In genomic region chr11:107255185-107255584, GRCm38 (mm10) we compare ENCODE assay signal across 9 mouse cellular contexts.
DNase-seq lines count a peak whose midpoint lies in the region; ATAC-seq and TF ChIP-seq lines count a peak whose summit lies in the region.
"Had no signal": no experiment of that assay in that cellular context is flagged by ENCODE, and none has a peak within 500 bp of the region (broad histone marks: within the 10 kb centered on the region; RNA-seq: fewer than 3 reads in every experiment).

No protein-coding gene starts in this region.

- H3K27ac ChIP-seq in kidney, embryonic 14.5 days (ENCODE audit: low read depth, low read length): no peak overlapping the region
- H3K27ac ChIP-seq in embryonic facial prominence, embryonic 10.5 days (replicated peaks): no peak overlapping the region
- H3K27ac ChIP-seq in liver, postnatal 0 days (ENCODE audit: low read depth): no peak overlapping the region
- H3K27ac ChIP-seq: embryonic facial prominence, embryonic 12.5 days had no signal

- H3K9me3 ChIP-seq in kidney, embryonic 14.5 days (ENCODE audit: control insufficient read depth, low read length): no peaks in the 10 kb centered on the region
- peaks cover 5% of the 10 kb centered on the region; the same call in 1 of the 2 replicates for H3K9me3 ChIP-seq in embryonic facial prominence, embryonic 10.5 days
- no peaks in the 10 kb centered on the region for H3K9me3 ChIP-seq in liver, postnatal 0 days (ENCODE audit: low read length)
- H3K9me3 ChIP-seq: embryonic facial prominence, embryonic 12.5 days had no signal

- H3K4me2 ChIP-seq in kidney, embryonic 14.5 days (replicated peaks; ENCODE audit: low read depth, low read length): no peak overlapping the region
- H3K4me2 ChIP-seq in liver, postnatal 0 days (ENCODE audit: low read depth, low read length): no peak overlapping the region
- H3K4me2 ChIP-seq: embryonic facial prominence, embryonic 12.5 days had no signal

- TF ChIP-seq EP300 in liver, postnatal 0 days (IDR thresholded peaks at IDR 0.05; ENCODE audit: low read depth): no peak

- H3K36me3 ChIP-seq in kidney, embryonic 14.5 days (ENCODE audit: control insufficient read depth, insufficient read depth, low read length): peaks cover 5% of the 10 kb centered on the region; the same call in 1 of the 2 replicates
- peaks cover 54% of the 10 kb centered on the region for H3K36me3 ChIP-seq in embryonic facial prominence, embryonic 10.5 days (replicated peaks)
- H3K36me3 ChIP-seq in liver, postnatal 0 days (replicated peaks; ENCODE audit: insufficient read depth, low read length): peaks cover 15% of the 10 kb centered on the region

- peak; percentile 88 for DNase-seq in kidney, adult 11 months
- DNase-seq in MEL-GATA-1-ER (ENCODE audit: extremely low read depth, low read depth) (peak; percentile 13), adipocyte (ENCODE audit: low spot score) (no peak)
- peak; percentile 30 for DNase-seq in embryonic facial prominence, embryonic 10.5 days (ENCODE audit: low spot score)
- DNase-seq in liver, postnatal 0 days: peak; percentile 49
- DNase-seq in thymus, postnatal 0 days (ENCODE audit: low spot score): peak; percentile 42
- no peak for DNase-seq in right cerebral cortex, postnatal 10 days (ENCODE audit: low spot score in 2 of 2)

- TF ChIP-seq CTCF in liver, postnatal 0 days (IDR thresholded peaks at IDR 0.05; ENCODE audit: low read depth): peak; percentile 76

- no peaks in the 10 kb centered on the region for H3K27me3 ChIP-seq in kidney, embryonic 14.5 days (ENCODE audit: control insufficient read depth, insufficient read depth, low read length)
- no peaks in the 10 kb centered on the region for H3K27me3 ChIP-seq in embryonic facial prominence, embryonic 10.5 days (replicated peaks; ENCODE audit: low read depth, poor library complexity, severe bottlenecking)
- no peaks in the 10 kb centered on the region for H3K27me3 ChIP-seq in liver, postnatal 0 days (ENCODE audit: insufficient read depth, low read length)
- H3K27me3 ChIP-seq: embryonic facial prominence, embryonic 12.5 days had no signal

- ATAC-seq in kidney, embryonic 14.5 days (ENCODE audit: low FRiP score, low TSS enrichment): no peak
- no peak for ATAC-seq in liver, postnatal 0 days

- no peaks in the 10 kb centered on the region for H3K4me1 ChIP-seq in kidney, embryonic 14.5 days (ENCODE audit: control insufficient read depth, insufficient read depth, low read length)
- peaks cover 13% of the 10 kb centered on the region; the same call in 1 of the 2 replicates for H3K4me1 ChIP-seq in embryonic facial prominence, embryonic 10.5 days
- no peaks in the 10 kb centered on the region for H3K4me1 ChIP-seq in liver, postnatal 0 days (ENCODE audit: insufficient read depth)
- H3K4me1 ChIP-seq: embryonic facial prominence, embryonic 12.5 days had no signal

- 79% methylated on average over 11 of the region's 11 CpGs for WGBS in kidney, embryonic 14.5 days
- 91% methylated on average over 11 of the region's 11 CpGs for WGBS in embryonic facial prominence, embryonic 10.5 days
- 74% methylated on average over 11 of the region's 11 CpGs for WGBS in liver, postnatal 0 days (ENCODE audit: insufficient replicate concordance)

- H3K4me3 ChIP-seq in kidney, embryonic 14.5 days (ENCODE audit: low read length): no peak overlapping the region
- no peak overlapping the region for H3K4me3 ChIP-seq in embryonic facial prominence, embryonic 10.5 days
- H3K4me3 ChIP-seq in liver, postnatal 0 days (ENCODE audit: low read depth, low read length): no peak overlapping the region
- H3K4me3 ChIP-seq: embryonic facial prominence, embryonic 12.5 days had no signal

- no peak overlapping the region for H3K9ac ChIP-seq in kidney, embryonic 14.5 days (ENCODE audit: low read depth, low read length)
- no peak overlapping the region for H3K9ac ChIP-seq in liver, postnatal 0 days (replicated peaks)
- H3K9ac ChIP-seq: embryonic facial prominence, embryonic 12.5 days had no signal

Comparison
In these comparisons a context has a peak if more than half of its experiments do, and no peak if none do; other contexts are left out.
1. DNase-seq: peak in kidney, adult 11 months (single experiment), MEL-GATA-1-ER (single experiment), embryonic facial prominence, embryonic 10.5 days (single experiment), liver, postnatal 0 days (single experiment) and thymus, postnatal 0 days (single experiment); none in adipocyte (single experiment) and right cerebral cortex, postnatal 10 days (0 of 2).